Mouse (Mus musculus): ENCODE measurements around the gene Stox1.

Gene Stox1

GRCm38 (mm10) chr10:62664963-62665590 is 60.9 kb downstream of the Stox1 start:
- no peak for DNase-seq (ENCODE audit: low spot score)

- DNase-seq (ENCODE audit: low spot score) = no peak
Measured at GRCm38 (mm10) chr10:62664171-62664570, 61.8 kb downstream of the Stox1 start.

GRCm38 (mm10) chr10:62656711-62657110 is 69.2 kb downstream of the Stox1 start:
- no peak for DNase-seq (ENCODE audit: low spot score)

GRCm38 (mm10) chr10:62651961-62652360 is 74.0 kb downstream of the Stox1 start:
- DNase-seq (ENCODE audit: low spot score) = no peak

- DNase-seq (ENCODE audit: low spot score) = peak; percentile 97
Measured at GRCm38 (mm10) chr10:62650881-62651810, 74.8 kb downstream of the Stox1 start, which contains the start of gene Ddx50. Gene Ddx50 (minus strand): TSS chr10:62651218.

- DNase-seq (ENCODE audit: low spot score) = no peak
Measured at GRCm38 (mm10) chr10:62650358-62650782, 75.6 kb downstream of the Stox1 start.
